Mouse (Mus musculus): ENCODE measurements around the gene Arid4a.

DNA sequence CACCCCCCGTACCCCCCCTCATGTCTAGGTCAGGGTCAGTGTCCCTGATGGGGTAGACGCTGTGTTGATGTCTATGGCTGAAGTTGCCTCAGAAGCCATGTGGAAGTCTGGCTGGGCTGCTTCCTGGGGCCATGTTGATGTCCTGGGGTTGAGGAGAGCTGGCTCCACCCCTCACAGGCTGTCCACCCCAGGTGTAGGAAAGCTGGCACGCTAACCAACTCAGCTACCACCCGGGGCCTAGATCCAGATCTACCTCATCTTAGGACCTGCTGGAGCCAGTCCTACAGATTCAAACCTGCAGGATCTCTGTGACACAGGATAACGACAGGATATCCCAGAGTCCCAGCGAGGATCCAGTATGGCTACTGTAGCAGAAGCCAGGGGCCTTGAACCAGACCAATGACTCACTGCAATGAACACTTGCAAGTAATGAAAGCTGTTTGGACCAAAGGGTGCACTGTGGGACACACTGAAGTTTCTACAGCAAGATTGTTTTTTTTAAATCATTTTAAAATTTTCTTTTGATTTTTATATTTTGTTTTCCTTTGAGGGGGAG is 91.5 kb downstream of the Arid4a start:
- TF ChIP-seq CTCF (conservative IDR thresholded peaks at IDR 0.05; ENCODE audit: low read length) = no peak
- no peak for TF ChIP-seq POU5F1 (IDR thresholded peaks at IDR 0.05; ENCODE audit: borderline replicate concordance, low read length)
- TF ChIP-seq NANOG (IDR thresholded peaks at IDR 0.05; ENCODE audit: borderline replicate concordance, low read length) = no peak

Data from E14TG2a.4 (cell line).